Mouse (Mus musculus): ENCODE data around the gene Eif3i. TPM values are rescaled to one million over a fixed set of nuclear protein-coding genes. Genes with fewer than 3 reads are reported as not detected.

Gene Eif3i
- polyA plus RNA-seq, 1 experiment from 2014 or later: 322 TPM

DNA sequence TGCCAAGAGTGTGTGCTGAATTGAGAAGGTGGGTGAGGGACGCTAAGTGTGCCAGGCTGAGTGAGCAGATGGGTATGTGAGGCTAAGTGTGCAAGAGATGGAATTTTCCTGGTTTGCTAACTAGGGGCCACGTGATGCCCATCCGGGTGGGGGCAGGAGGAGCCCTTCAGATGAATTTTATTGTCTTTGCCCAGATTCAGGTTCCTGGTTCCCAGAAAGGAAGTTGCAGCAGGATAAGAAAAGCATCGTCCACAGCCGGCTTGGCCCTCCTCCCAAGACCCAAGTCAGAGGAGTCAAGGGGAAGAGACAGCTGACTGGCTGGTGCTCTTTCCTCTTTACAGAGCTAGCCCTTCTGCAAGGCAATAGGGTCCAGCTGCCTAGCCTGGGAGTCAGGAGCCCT lies 22.0 kb downstream of the Eif3i start, which contains the start of gene Fam167b:
TSS of gene Fam167b (minus strand) at position 84 of the 400 bp plus-strand sequence.
- WGBS: 91% methylated on average over 5 of the region's 5 CpGs
- no peaks in the 10 kb centered on the region for H3K36me3 ChIP-seq
- no peak within 1 kb of the TSS for H3K27ac ChIP-seq
- H3K27me3 ChIP-seq (ENCODE audit: low read depth, poor library complexity, severe bottlenecking): 0 out of 2 replicates have a peak, but pooled peaks cover 4% of the 10 kb centered on the region
- H3K9me3 ChIP-seq (replicated peaks): no peaks in the 10 kb centered on the region
- H3K4me3 ChIP-seq: peak within 1 kb of the TSS; percentile 24; the same call in 1 of the 2 replicates
- DNase-seq (ENCODE audit: low spot score): no peak
- H3K4me1 ChIP-seq: peaks cover 18% of the 10 kb centered on the region

- Histone ChIP-seq H3K36me3 (no peaks in the 10 kb centered on the region), H3K27me3 (ENCODE audit: low read depth, poor library complexity, severe bottlenecking) (0 out of 2 replicates have a peak, but pooled peaks cover 4% of the 10 kb centered on the region), H3K27ac (no peak overlapping the region), H3K4me1 (peaks cover 25% of the 10 kb centered on the region), H3K4me3 (no peak overlapping the region), H3K9me3 (replicated peaks) (no peaks in the 10 kb centered on the region)
- DNase-seq (ENCODE audit: low spot score): no peak
- WGBS: 86% methylated on average over 7 of the region's 7 CpGs
Measured at GRCm38 (mm10) chr4:129577688-129578087, 22.8 kb downstream of the Eif3i start.

GRCm38 (mm10) chr4:129576863-129577491 lies 23.5 kb downstream of the Eif3i start:
- H3K4me3 ChIP-seq: peak overlapping the region; percentile 24
- 0 out of 2 replicates have a peak, but pooled peaks cover 4% of the 10 kb centered on the region for H3K27me3 ChIP-seq (ENCODE audit: low read depth, poor library complexity, severe bottlenecking)
- peak; percentile 70 for DNase-seq (ENCODE audit: low spot score)
- WGBS: 43% methylated on average over 21 of the region's 21 CpGs
- no peaks in the 10 kb centered on the region for H3K9me3 ChIP-seq (replicated peaks)
- no peaks in the 10 kb centered on the region for H3K36me3 ChIP-seq
- H3K27ac ChIP-seq: peak overlapping the region; percentile 62; the same call in 1 of the 2 replicates
- peaks cover 25% of the 10 kb centered on the region for H3K4me1 ChIP-seq

DNA sequence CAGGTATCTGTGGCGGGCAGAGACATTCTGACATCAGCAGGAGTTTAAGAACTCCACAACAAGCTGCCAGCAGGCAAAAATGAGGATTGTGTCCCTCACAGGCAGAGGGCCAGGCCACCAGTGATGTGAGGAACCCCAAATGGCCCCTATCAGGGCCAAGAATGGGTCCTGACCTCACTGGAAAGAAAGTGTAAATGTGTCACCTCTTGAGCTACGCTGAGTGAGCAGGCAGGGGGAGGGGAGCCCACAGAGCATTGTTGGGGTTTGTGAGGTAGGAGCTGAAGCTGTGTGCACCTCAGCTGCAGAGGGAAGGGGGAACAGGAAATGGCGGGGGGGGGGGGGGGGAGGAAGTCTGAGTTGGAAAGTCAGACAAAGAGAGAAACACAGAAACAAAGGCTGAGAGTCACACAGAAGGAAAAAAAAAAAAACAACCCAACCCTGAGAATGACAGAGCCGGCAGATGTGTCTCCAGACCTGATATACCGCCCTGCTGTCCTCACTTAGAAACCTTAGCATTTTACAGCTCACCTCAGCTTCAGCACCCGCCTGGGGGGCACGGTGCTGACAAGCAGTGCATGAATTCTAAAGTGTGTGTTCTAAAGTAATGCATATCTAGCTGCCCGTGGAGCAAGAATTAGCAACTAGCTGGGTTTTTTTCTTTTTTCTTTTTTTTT lies 25.1 kb downstream of the Eif3i start:
- Histone ChIP-seq H3K36me3 (no peaks in the 10 kb centered on the region), H3K27ac (peak overlapping the region; percentile 80), H3K27me3 (ENCODE audit: low read depth, poor library complexity, severe bottlenecking) (0 out of 2 replicates have a peak, but pooled peaks cover 4% of the 10 kb centered on the region), H3K4me1 (peaks cover 25% of the 10 kb centered on the region), H3K9me3 (replicated peaks) (no peaks in the 10 kb centered on the region), H3K4me3 (no peak overlapping the region)
- WGBS: 38% methylated on average over 7 of the region's 8 CpGs
- peak; percentile 52 for DNase-seq (ENCODE audit: low spot score)

DNA sequence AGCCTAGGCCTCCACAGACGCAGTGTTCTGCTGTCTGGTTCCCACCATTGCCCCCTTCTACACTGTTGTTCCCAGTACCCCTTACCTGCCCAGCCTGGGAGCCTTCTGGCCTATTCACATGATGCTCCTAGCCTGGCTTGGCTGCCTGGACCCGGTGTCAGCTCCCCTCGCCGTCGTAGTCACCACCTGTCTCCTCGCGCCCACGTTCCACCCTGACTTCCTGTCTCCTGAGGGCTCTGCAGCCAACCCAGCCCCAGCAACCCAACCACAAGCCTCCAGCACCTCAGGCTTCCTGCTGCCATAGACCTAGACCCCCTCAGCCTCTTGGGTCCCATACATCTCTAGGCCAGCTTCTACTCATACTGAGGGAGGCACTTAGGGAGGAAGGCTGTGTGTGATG lies 27.0 kb downstream of the Eif3i start, which contains the start of gene Lck:
TSS of gene Lck (minus strand) at position 212 of the 400 bp plus-strand sequence.
- H3K27ac ChIP-seq: peak within 1 kb of the TSS; percentile 32; the same call in 1 of the 2 replicates
- H3K4me1 ChIP-seq: peaks cover 25% of the 10 kb centered on the region
- DNase-seq (ENCODE audit: low spot score): no peak
- 0 out of 2 replicates have a peak, but pooled peaks cover 3% of the 10 kb centered on the region for H3K27me3 ChIP-seq (ENCODE audit: low read depth, poor library complexity, severe bottlenecking)
- 90% methylated on average over 8 of the region's 8 CpGs for WGBS
- H3K4me3 ChIP-seq: no peak within 1 kb of the TSS
- no peaks in the 10 kb centered on the region for H3K36me3 ChIP-seq
- H3K9me3 ChIP-seq (replicated peaks): no peaks in the 10 kb centered on the region

DNA sequence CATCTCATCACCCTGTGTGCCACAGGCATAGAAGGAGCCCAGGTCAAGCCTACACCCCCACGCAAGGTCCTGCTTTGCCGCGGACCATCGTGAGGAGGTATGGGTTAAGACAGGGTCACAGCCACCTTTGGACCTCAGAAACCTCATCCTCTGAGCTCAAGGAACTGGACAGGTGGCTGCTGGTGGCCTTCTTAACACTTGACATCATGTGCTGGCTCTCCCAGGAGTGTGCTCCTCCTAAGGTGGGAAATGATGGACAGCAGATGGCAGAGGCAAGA lies 27.4 kb downstream of the Eif3i start:
- no peaks in the 10 kb centered on the region for H3K36me3 ChIP-seq
- H3K9me3 ChIP-seq (replicated peaks): no peaks in the 10 kb centered on the region
- no peak overlapping the region; the same call in 1 of the 2 replicates for H3K27ac ChIP-seq

DNA sequence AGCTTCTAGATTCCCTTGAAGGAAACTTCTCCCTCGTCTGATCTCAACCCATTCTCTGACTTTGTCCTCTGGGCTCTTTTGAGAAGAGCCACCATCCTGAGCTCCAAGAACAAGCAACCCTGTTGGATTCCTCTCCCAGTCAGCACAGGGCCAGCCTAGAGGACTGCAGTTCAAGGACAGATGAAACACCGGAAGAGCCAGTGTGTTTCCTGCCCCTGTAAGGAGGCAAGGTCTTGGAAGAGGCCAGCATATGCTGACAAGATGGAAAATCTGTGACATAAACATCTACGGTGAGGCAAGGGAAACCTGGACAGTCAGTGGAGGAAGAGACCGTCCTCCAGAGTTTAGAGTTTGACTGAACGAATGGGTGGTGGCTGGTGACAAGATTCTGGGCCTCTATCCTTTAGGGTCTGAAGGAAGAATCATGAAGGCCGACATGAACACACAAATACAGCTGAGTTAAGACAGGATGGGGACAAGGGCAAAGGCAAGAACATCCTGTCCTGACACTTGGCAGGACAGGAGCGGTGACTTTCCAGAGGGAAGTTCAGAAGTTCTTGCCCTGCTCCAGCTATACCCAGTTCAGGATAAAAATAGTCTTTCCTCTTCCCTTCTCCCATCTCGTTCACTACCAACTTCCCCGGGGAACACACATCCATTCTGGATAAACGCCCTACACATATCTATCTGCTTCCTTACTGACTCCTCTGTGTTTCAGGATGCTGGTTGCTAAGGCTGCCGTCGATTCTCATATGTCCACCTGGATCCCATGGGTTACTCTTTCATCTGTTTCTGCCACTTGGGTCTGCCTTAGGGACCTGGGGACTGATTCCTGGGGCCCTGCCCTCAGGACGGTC lies 28.0 kb downstream of the Eif3i start:
- Histone ChIP-seq H3K36me3 (no peaks in the 10 kb centered on the region), H3K9me3 (replicated peaks) (no peaks in the 10 kb centered on the region), H3K27ac (no peak overlapping the region; the same call in 1 of the 2 replicates), H3K4me3 (no peak overlapping the region), H3K4me1 (peaks cover 25% of the 10 kb centered on the region), H3K27me3 (ENCODE audit: low read depth, poor library complexity, severe bottlenecking) (no peaks in the 10 kb centered on the region)
- WGBS: 90% methylated on average over 13 of the region's 13 CpGs
- no peak for DNase-seq (ENCODE audit: low spot score)

More for the DNA sequence above, 27.4 kb downstream of the Eif3i start:
- DNase-seq (ENCODE audit: low spot score): no peak
- H3K27me3 ChIP-seq (ENCODE audit: low read depth, poor library complexity, severe bottlenecking): no peaks in the 10 kb centered on the region
- WGBS: 98% methylated on average over 4 of the region's 4 CpGs
- peaks cover 25% of the 10 kb centered on the region for H3K4me1 ChIP-seq
- no peak overlapping the region for H3K4me3 ChIP-seq

DNA sequence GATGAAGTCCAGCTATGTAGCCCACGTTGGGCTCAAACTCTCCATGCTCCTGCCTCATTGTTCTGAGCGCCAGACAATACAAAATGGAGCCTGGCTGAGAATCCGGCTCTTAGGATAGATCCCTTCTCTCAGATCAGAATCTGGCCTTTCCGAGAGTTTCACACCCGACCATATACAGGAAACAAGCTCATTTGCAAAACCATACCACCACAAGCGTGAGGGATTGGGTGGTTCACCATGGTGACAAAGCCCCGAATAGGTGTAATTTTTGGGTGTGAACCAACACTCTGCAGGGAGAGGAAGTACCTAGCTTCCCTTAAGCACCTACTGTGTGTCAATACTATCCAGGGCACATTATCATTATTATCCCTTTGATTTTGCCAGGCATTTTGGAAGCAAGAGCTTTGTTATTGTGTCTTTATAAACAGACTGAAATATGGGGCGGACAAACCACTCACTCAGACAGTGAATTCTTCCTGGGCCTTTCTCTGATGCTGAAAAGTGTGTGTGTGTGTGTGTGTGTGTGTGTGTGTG lies 28.8 kb downstream of the Eif3i start:
- WGBS: 73% methylated on average over 8 of the region's 8 CpGs
- Histone ChIP-seq H3K27ac (no peak overlapping the region), H3K9me3 (replicated peaks) (no peaks in the 10 kb centered on the region), H3K36me3 (no peaks in the 10 kb centered on the region), H3K4me1 (peaks cover 17% of the 10 kb centered on the region), H3K27me3 (ENCODE audit: low read depth, poor library complexity, severe bottlenecking) (no peaks in the 10 kb centered on the region), H3K4me3 (no peak overlapping the region)
- no peak for DNase-seq (ENCODE audit: low spot score)

- DNase-seq (ENCODE audit: low spot score): no peak
- 91% methylated on average over 6 of the region's 6 CpGs for WGBS
Measured at GRCm38 (mm10) chr4:129570028-129570427, 30.4 kb downstream of the Eif3i start.

DNA sequence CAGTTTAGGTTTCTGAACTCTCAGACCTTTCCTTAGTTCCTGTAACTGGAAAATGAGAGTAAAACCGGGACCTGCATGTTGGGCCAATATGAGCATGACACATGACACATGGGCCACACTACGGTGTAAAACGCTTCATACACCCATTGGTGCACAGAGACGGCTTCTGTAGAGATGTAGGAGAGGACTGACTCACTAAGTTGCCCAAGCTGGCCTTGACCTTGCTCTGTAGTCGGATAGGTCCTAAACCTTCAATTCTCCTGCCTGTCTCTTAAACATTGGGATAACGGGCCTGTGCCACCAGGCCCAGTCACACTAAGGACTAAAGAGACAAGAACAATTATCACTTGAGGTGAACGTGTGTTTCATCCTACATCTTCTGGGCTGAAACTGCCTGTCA lies 32.1 kb downstream of the Eif3i start:
- Histone ChIP-seq H3K4me3 (no peak overlapping the region), H3K36me3 (no peaks in the 10 kb centered on the region), H3K27ac (no peak overlapping the region), H3K9me3 (replicated peaks) (no peaks in the 10 kb centered on the region), H3K4me1 (peaks cover 17% of the 10 kb centered on the region), H3K27me3 (ENCODE audit: low read depth, poor library complexity, severe bottlenecking) (no peaks in the 10 kb centered on the region)
- no peak for DNase-seq (ENCODE audit: low spot score)
- WGBS: 95% methylated on average over 7 of the region's 7 CpGs

More at GRCm38 (mm10) chr4:129570028-129570427, 30.4 kb downstream of the Eif3i start:
- Histone ChIP-seq H3K27me3 (ENCODE audit: low read depth, poor library complexity, severe bottlenecking) (no peaks in the 10 kb centered on the region), H3K4me3 (no peak overlapping the region), H3K9me3 (replicated peaks) (no peaks in the 10 kb centered on the region), H3K4me1 (peaks cover 12% of the 10 kb centered on the region), H3K27ac (no peak overlapping the region), H3K36me3 (no peaks in the 10 kb centered on the region)

DNA sequence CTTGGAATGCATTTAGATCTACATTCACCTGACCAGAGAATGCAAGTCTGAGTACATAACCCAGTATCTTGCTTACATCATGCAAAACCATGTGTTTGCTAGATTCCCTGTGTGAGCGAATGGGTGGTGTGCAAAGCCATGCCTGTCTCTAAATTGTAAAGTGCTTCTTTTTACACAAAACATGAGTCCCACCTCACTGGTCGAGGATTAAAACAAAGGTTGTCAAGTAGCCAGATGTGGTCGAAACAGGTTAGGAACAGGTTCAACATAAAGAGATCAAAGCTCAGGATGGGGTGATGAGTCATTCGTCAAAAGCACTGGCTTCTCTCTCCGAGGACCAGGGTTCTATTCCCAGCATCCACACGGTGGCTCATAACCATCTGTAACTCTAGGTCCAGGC lies 35.3 kb downstream of the Eif3i start:
- Histone ChIP-seq H3K27me3 (ENCODE audit: low read depth, poor library complexity, severe bottlenecking) (no peaks in the 10 kb centered on the region), H3K4me3 (no peak overlapping the region), H3K36me3 (no peaks in the 10 kb centered on the region), H3K4me1 (peaks cover 14% of the 10 kb centered on the region), H3K27ac (no peak overlapping the region), H3K9me3 (replicated peaks) (no peaks in the 10 kb centered on the region)
- no peak for DNase-seq (ENCODE audit: low spot score)
- WGBS: 85% methylated on average over 6 of the region's 6 CpGs

DNA sequence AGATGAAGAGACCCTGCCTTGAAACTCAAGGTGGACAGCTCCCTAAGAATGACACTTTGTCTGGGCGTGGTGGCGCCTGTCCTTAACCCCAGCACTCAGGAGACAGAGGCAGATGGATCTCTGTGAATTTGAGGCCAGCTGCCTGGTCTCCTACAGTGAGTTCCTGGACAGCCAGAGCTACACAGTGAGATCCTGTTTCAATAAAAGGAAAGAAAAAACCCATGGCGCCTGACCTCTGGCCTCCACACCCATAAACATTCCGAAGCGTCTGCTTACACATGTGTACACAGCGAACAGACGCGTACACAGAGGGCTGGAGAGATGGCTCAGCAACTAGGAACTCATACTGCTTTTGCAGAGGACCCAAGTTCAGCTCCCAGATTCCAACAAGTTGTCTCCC lies 36.7 kb downstream of the Eif3i start:
- 22% methylated on average over 8 of the region's 8 CpGs for WGBS
- no peak overlapping the region for H3K4me3 ChIP-seq
- no peaks in the 10 kb centered on the region for H3K36me3 ChIP-seq
- no peaks in the 10 kb centered on the region for H3K9me3 ChIP-seq (replicated peaks)
- DNase-seq (ENCODE audit: low spot score): peak; percentile 61
- peak overlapping the region; percentile 71 for H3K27ac ChIP-seq
- H3K27me3 ChIP-seq (ENCODE audit: low read depth, poor library complexity, severe bottlenecking): no peaks in the 10 kb centered on the region
- H3K4me1 ChIP-seq: peaks cover 14% of the 10 kb centered on the region

Data from limb, embryonic 10.5 days (tissue).